Mouse (Mus musculus): ENCODE measurements around the gene Gab1. TPM values are rescaled to one million over a fixed set of nuclear protein-coding genes. Genes with fewer than 3 reads are reported as not detected.
A peak's percentile ranks its signal among the peaks of the same experiment; 100 is the strongest.

Gene Gab1
- polyA plus RNA-seq, 1 experiment from 2014 or later = 14.7 TPM

- H3K4me3 ChIP-seq (ENCODE audit: low read length) = no peak overlapping the region
- no peaks in the 10 kb centered on the region for H3K36me3 ChIP-seq (ENCODE audit: insufficient read depth, low read length)
- H3K9me3 ChIP-seq (ENCODE audit: low read length) = no peaks in the 10 kb centered on the region
- no peak for ATAC-seq (ENCODE audit: low FRiP score, low TSS enrichment)
- 0 out of 2 replicates have a peak overlapping the region, but pooled peaks have one; percentile 12 for H3K4me2 ChIP-seq (replicated peaks; ENCODE audit: low read depth, low read length)
- H3K27me3 ChIP-seq (ENCODE audit: insufficient read depth, low read length) = no peaks in the 10 kb centered on the region
- peak overlapping the region; percentile 77 for H3K27ac ChIP-seq (ENCODE audit: low read length)
- WGBS = 44% methylated on average over 13 of the region's 13 CpGs
- H3K9ac ChIP-seq (replicated peaks; ENCODE audit: low read length) = no peak overlapping the region; the same call in 1 of the 2 replicates
- H3K4me1 ChIP-seq (ENCODE audit: insufficient read depth, low read length) = peaks cover 29% of the 10 kb centered on the region
Measured at GRCm38 (mm10) chr8:80807807-80808505, 72.4 kb downstream of the Gab1 start.

- Histone ChIP-seq H3K4me1 (ENCODE audit: insufficient read depth, low read length) (peaks cover 10% of the 10 kb centered on the region), H3K36me3 (ENCODE audit: insufficient read depth, low read length) (peaks cover 5% of the 10 kb centered on the region), H3K4me3 (ENCODE audit: low read length) (no peak overlapping the region), H3K4me2 (replicated peaks; ENCODE audit: low read depth, low read length) (no peak overlapping the region), H3K27ac (ENCODE audit: low read length) (no peak overlapping the region), H3K27me3 (ENCODE audit: insufficient read depth, low read length) (no peaks in the 10 kb centered on the region), H3K9me3 (ENCODE audit: low read length) (peaks cover 3% of the 10 kb centered on the region), H3K9ac (replicated peaks; ENCODE audit: low read length) (no peak overlapping the region)
- 56% methylated on average over 4 of the region's 4 CpGs for WGBS
- ATAC-seq (ENCODE audit: low FRiP score, low TSS enrichment) = no peak
Measured at GRCm38 (mm10) chr8:80804066-80804619, 76.2 kb downstream of the Gab1 start.

- Histone ChIP-seq H3K4me1 (ENCODE audit: insufficient read depth, low read length) (peaks cover 18% of the 10 kb centered on the region), H3K36me3 (ENCODE audit: insufficient read depth, low read length) (peaks cover 10% of the 10 kb centered on the region), H3K27ac (ENCODE audit: low read length) (no peak overlapping the region), H3K4me2 (replicated peaks; ENCODE audit: low read depth, low read length) (no peak overlapping the region), H3K4me3 (ENCODE audit: low read length) (no peak overlapping the region), H3K27me3 (ENCODE audit: insufficient read depth, low read length) (no peaks in the 10 kb centered on the region), H3K9ac (replicated peaks; ENCODE audit: low read length) (no peak overlapping the region), H3K9me3 (ENCODE audit: low read length) (peaks cover 7% of the 10 kb centered on the region)
- 95% methylated on average over 3 of the region's 3 CpGs for WGBS
- ATAC-seq (ENCODE audit: low FRiP score, low TSS enrichment) = no peak
Measured at GRCm38 (mm10) chr8:80798778-80799177, 81.5 kb downstream of the Gab1 start.

GRCm38 (mm10) chr8:80798198-80798777 is 82.0 kb downstream of the Gab1 start:
- WGBS = 70% methylated on average over 7 of the region's 7 CpGs
- ATAC-seq (ENCODE audit: low FRiP score, low TSS enrichment) = no peak
- Histone ChIP-seq H3K4me1 (ENCODE audit: insufficient read depth, low read length) (peaks cover 18% of the 10 kb centered on the region), H3K4me3 (ENCODE audit: low read length) (no peak overlapping the region), H3K27ac (ENCODE audit: low read length) (0 out of 2 replicates have a peak overlapping the region, but pooled peaks have one; percentile 25), H3K9me3 (ENCODE audit: low read length) (peaks cover 7% of the 10 kb centered on the region), H3K27me3 (ENCODE audit: insufficient read depth, low read length) (no peaks in the 10 kb centered on the region), H3K36me3 (ENCODE audit: insufficient read depth, low read length) (peaks cover 10% of the 10 kb centered on the region), H3K9ac (replicated peaks; ENCODE audit: low read length) (no peak overlapping the region), H3K4me2 (replicated peaks; ENCODE audit: low read depth, low read length) (no peak overlapping the region)

GRCm38 (mm10) chr8:80796070-80796469 is 84.2 kb downstream of the Gab1 start:
- peaks cover 18% of the 10 kb centered on the region for H3K4me1 ChIP-seq (ENCODE audit: insufficient read depth, low read length)
- no peak overlapping the region for H3K27ac ChIP-seq (ENCODE audit: low read length)
- H3K4me2 ChIP-seq (replicated peaks; ENCODE audit: low read depth, low read length) = no peak overlapping the region
- ATAC-seq (ENCODE audit: low FRiP score, low TSS enrichment) = no peak
- peaks cover 7% of the 10 kb centered on the region for H3K9me3 ChIP-seq (ENCODE audit: low read length)
- no peak overlapping the region for H3K4me3 ChIP-seq (ENCODE audit: low read length)
- H3K9ac ChIP-seq (replicated peaks; ENCODE audit: low read length) = no peak overlapping the region
- peaks cover 10% of the 10 kb centered on the region for H3K36me3 ChIP-seq (ENCODE audit: insufficient read depth, low read length)
- 66% methylated on average over 4 of the region's 4 CpGs for WGBS
- no peaks in the 10 kb centered on the region for H3K27me3 ChIP-seq (ENCODE audit: insufficient read depth, low read length)

GRCm38 (mm10) chr8:80794585-80795509 is 85.5 kb downstream of the Gab1 start:
- H3K36me3 ChIP-seq (ENCODE audit: insufficient read depth, low read length) = peaks cover 10% of the 10 kb centered on the region; the same call in 1 of the 2 replicates
- H3K4me2 ChIP-seq (replicated peaks; ENCODE audit: low read depth, low read length) = no peak overlapping the region
- H3K4me3 ChIP-seq (ENCODE audit: low read length) = no peak overlapping the region
- H3K9ac ChIP-seq (replicated peaks; ENCODE audit: low read length) = no peak overlapping the region
- whole genome bisulfite sequencing = 75% methylated on average over 19 of the region's 19 CpGs
- H3K4me1 ChIP-seq (ENCODE audit: insufficient read depth, low read length) = peaks cover 18% of the 10 kb centered on the region
- H3K27me3 ChIP-seq (ENCODE audit: insufficient read depth, low read length) = no peaks in the 10 kb centered on the region
- peaks cover 7% of the 10 kb centered on the region for H3K9me3 ChIP-seq (ENCODE audit: low read length)
- ATAC-seq (ENCODE audit: low FRiP score, low TSS enrichment) = no peak
- no peak overlapping the region for H3K27ac ChIP-seq (ENCODE audit: low read length)

GRCm38 (mm10) chr8:80793791-80794515 is 86.4 kb downstream of the Gab1 start:
- H3K27ac ChIP-seq (ENCODE audit: low read length) = no peak overlapping the region
- 66% methylated on average over 11 of the region's 11 CpGs for WGBS
- peaks cover 3% of the 10 kb centered on the region for H3K9me3 ChIP-seq (ENCODE audit: low read length)
- peaks cover 7% of the 10 kb centered on the region; the same call in 1 of the 2 replicates for H3K36me3 ChIP-seq (ENCODE audit: insufficient read depth, low read length)
- H3K27me3 ChIP-seq (ENCODE audit: insufficient read depth, low read length) = no peaks in the 10 kb centered on the region
- H3K9ac ChIP-seq (replicated peaks; ENCODE audit: low read length) = no peak overlapping the region
- peaks cover 18% of the 10 kb centered on the region for H3K4me1 ChIP-seq (ENCODE audit: insufficient read depth, low read length)
- H3K4me2 ChIP-seq (replicated peaks; ENCODE audit: low read depth, low read length) = no peak overlapping the region
- H3K4me3 ChIP-seq (ENCODE audit: low read length) = no peak overlapping the region
- ATAC-seq (ENCODE audit: low FRiP score, low TSS enrichment) = no peak

GRCm38 (mm10) chr8:80792214-80792613 is 88.1 kb downstream of the Gab1 start:
- no peak overlapping the region for H3K9ac ChIP-seq (replicated peaks; ENCODE audit: low read length)
- H3K9me3 ChIP-seq (ENCODE audit: low read length) = no peaks in the 10 kb centered on the region
- no peaks in the 10 kb centered on the region for H3K27me3 ChIP-seq (ENCODE audit: insufficient read depth, low read length)
- 89% methylated on average over 5 of the region's 5 CpGs for WGBS
- ATAC-seq (ENCODE audit: low FRiP score, low TSS enrichment) = no peak
- no peak overlapping the region for H3K27ac ChIP-seq (ENCODE audit: low read length)
- H3K4me1 ChIP-seq (ENCODE audit: insufficient read depth, low read length) = peaks cover 18% of the 10 kb centered on the region
- peaks cover 15% of the 10 kb centered on the region for H3K36me3 ChIP-seq (ENCODE audit: insufficient read depth, low read length)
- H3K4me3 ChIP-seq (ENCODE audit: low read length) = no peak overlapping the region
- no peak overlapping the region for H3K4me2 ChIP-seq (replicated peaks; ENCODE audit: low read depth, low read length)

- Histone ChIP-seq H3K4me1 (ENCODE audit: insufficient read depth, low read length) (peaks cover 2% of the 10 kb centered on the region), H3K27ac (ENCODE audit: low read length) (no peak overlapping the region), H3K4me2 (replicated peaks; ENCODE audit: low read depth, low read length) (no peak overlapping the region), H3K27me3 (ENCODE audit: insufficient read depth, low read length) (no peaks in the 10 kb centered on the region), H3K36me3 (ENCODE audit: insufficient read depth, low read length) (peaks cover 23% of the 10 kb centered on the region), H3K9ac (replicated peaks; ENCODE audit: low read length) (no peak overlapping the region), H3K9me3 (ENCODE audit: low read length) (no peaks in the 10 kb centered on the region), H3K4me3 (ENCODE audit: low read length) (no peak overlapping the region)
- WGBS = 90% methylated on average over 6 of the region's 6 CpGs
- ATAC-seq (ENCODE audit: low FRiP score, low TSS enrichment) = no peak
Measured at GRCm38 (mm10) chr8:80789324-80789723, 91.0 kb downstream of the Gab1 start.
